Comparison of ENCODE assay signal across 22 mouse cellular contexts in genomic region chr13:102888211-102888610, GRCm38 (mm10).
A peak's percentile ranks its signal among the peaks of the same experiment; 100 is the strongest.
DNase-seq lines count a peak whose midpoint lies in the region; ATAC-seq and TF ChIP-seq lines count a peak whose summit lies in the region.
"Had no signal": no experiment of that assay in that cellular context is flagged by ENCODE, and none has a peak within 500 bp of the region (broad histone marks: within the 10 kb centered on the region; RNA-seq: fewer than 3 reads in every experiment).

No protein-coding gene starts in this region.

- intact Hi-C loops in heart, postnatal 14 days (cut with DNase I) = no loop called here

- no peak overlapping the region for H3K27ac ChIP-seq in heart, embryonic 10.5 days
- H3K27ac ChIP-seq in lung, postnatal 0 days (ENCODE audit: low read length) = no peak overlapping the region
- no peak overlapping the region for H3K27ac ChIP-seq in midbrain, embryonic 16.5 days (ENCODE audit: low read length)
- peak overlapping the region; percentile 82 for H3K27ac ChIP-seq in stomach, postnatal 0 days (replicated peaks)
- H3K27ac ChIP-seq: forebrain, embryonic 12.5 days; heart, embryonic 13.5 days; hindbrain, embryonic 12.5 days; limb, embryonic 13.5 days; liver, embryonic 14.5 days; neural tube, embryonic 12.5 days had no signal

- WGBS in heart, embryonic 10.5 days = 77% methylated on average over 8 of the region's 8 CpGs
- WGBS in lung, postnatal 0 days = 79% methylated on average over 8 of the region's 8 CpGs
- 54% methylated on average over 8 of the region's 8 CpGs for WGBS in midbrain, embryonic 16.5 days
- WGBS in stomach, postnatal 0 days = 67% methylated on average over 8 of the region's 8 CpGs

- H3K27me3 ChIP-seq in heart, embryonic 10.5 days (ENCODE audit: insufficient read depth, poor library complexity, severe bottlenecking) = no peaks in the 10 kb centered on the region
- no peaks in the 10 kb centered on the region for H3K27me3 ChIP-seq in lung, postnatal 0 days (replicated peaks; ENCODE audit: insufficient read depth, low read length)
- H3K27me3 ChIP-seq in midbrain, embryonic 16.5 days (ENCODE audit: control insufficient read depth, insufficient read depth, low read depth, low read length) = no peaks in the 10 kb centered on the region
- H3K27me3 ChIP-seq in stomach, postnatal 0 days (ENCODE audit: control insufficient read depth, insufficient read depth, low read length) = no peaks in the 10 kb centered on the region
- H3K27me3 ChIP-seq: forebrain, embryonic 12.5 days; heart, embryonic 13.5 days; hindbrain, embryonic 12.5 days; limb, embryonic 13.5 days; neural tube, embryonic 12.5 days had no signal

- no peak for ATAC-seq in lung, postnatal 0 days
- peak; percentile 57; the same call in 1 of the 2 replicates for ATAC-seq in midbrain, embryonic 16.5 days
- no peak for ATAC-seq in stomach, postnatal 0 days (ENCODE audit: low FRiP score, low TSS enrichment)
- no peak for ATAC-seq in inflammation-experienced regulatory T-cells, adult 6 months

- peak overlapping the region; percentile 2; the same call in 1 of the 2 replicates for H3K4me2 ChIP-seq in lung, postnatal 0 days (replicated peaks; ENCODE audit: low read depth, low read length)
- no peak overlapping the region for H3K4me2 ChIP-seq in midbrain, embryonic 16.5 days (ENCODE audit: low read length)
- 0 out of 2 replicates have a peak overlapping the region, but pooled peaks have one; percentile 14 for H3K4me2 ChIP-seq in stomach, postnatal 0 days (replicated peaks; ENCODE audit: low read depth)
- H3K4me2 ChIP-seq: forebrain, embryonic 12.5 days; heart, embryonic 13.5 days; hindbrain, embryonic 12.5 days; limb, embryonic 13.5 days; neural tube, embryonic 12.5 days had no signal

- H3K4me3 ChIP-seq in heart, embryonic 10.5 days = no peak overlapping the region
- no peak overlapping the region for H3K4me3 ChIP-seq in lung, postnatal 0 days (ENCODE audit: low read depth, low read length)
- H3K4me3 ChIP-seq in midbrain, embryonic 16.5 days (ENCODE audit: low read depth, low read length) = no peak overlapping the region
- H3K4me3 ChIP-seq in stomach, postnatal 0 days (ENCODE audit: low read depth, low read length) = no peak overlapping the region
- H3K4me3 ChIP-seq: forebrain, embryonic 12.5 days; heart, embryonic 13.5 days; hindbrain, embryonic 12.5 days; limb, embryonic 13.5 days; neural tube, embryonic 12.5 days had no signal

- TF ChIP-seq CTCF in lung, postnatal 0 days (IDR thresholded peaks at IDR 0.05) = no peak
- TF ChIP-seq CTCF in stomach, postnatal 0 days (IDR thresholded peaks at IDR 0.05; ENCODE audit: low read depth) = no peak

- H3K4me1 ChIP-seq in heart, embryonic 10.5 days = peaks cover 9% of the 10 kb centered on the region; the same call in 1 of the 2 replicates
- H3K4me1 ChIP-seq in lung, postnatal 0 days (ENCODE audit: insufficient read depth, low read depth, low read length) = no peaks in the 10 kb centered on the region
- H3K4me1 ChIP-seq in midbrain, embryonic 16.5 days (ENCODE audit: control insufficient read depth, insufficient read depth, low read length) = peaks cover 2% of the 10 kb centered on the region; the same call in 1 of the 2 replicates
- 0 out of 2 replicates have a peak, but pooled peaks cover 3% of the 10 kb centered on the region for H3K4me1 ChIP-seq in stomach, postnatal 0 days (replicated peaks; ENCODE audit: control insufficient read depth, insufficient read depth)

- no peaks in the 10 kb centered on the region for H3K9me3 ChIP-seq in heart, embryonic 10.5 days
- no peaks in the 10 kb centered on the region for H3K9me3 ChIP-seq in lung, postnatal 0 days (ENCODE audit: low read length)
- no peaks in the 10 kb centered on the region for H3K9me3 ChIP-seq in midbrain, embryonic 16.5 days (replicated peaks; ENCODE audit: control insufficient read depth, low read length, poor library complexity, severe bottlenecking)
- no peaks in the 10 kb centered on the region for H3K9me3 ChIP-seq in stomach, postnatal 0 days (ENCODE audit: control insufficient read depth, low read length)
- H3K9me3 ChIP-seq: forebrain, embryonic 12.5 days; heart, embryonic 13.5 days; hindbrain, embryonic 12.5 days; limb, embryonic 13.5 days; neural tube, embryonic 12.5 days had no signal

- 0 out of 2 replicates have a peak, but pooled peaks cover 3% of the 10 kb centered on the region for H3K36me3 ChIP-seq in heart, embryonic 10.5 days
- H3K36me3 ChIP-seq in lung, postnatal 0 days (ENCODE audit: insufficient read depth, low read length) = no peaks in the 10 kb centered on the region
- no peaks in the 10 kb centered on the region for H3K36me3 ChIP-seq in midbrain, embryonic 16.5 days (ENCODE audit: control insufficient read depth, insufficient read depth, low read length)
- no peaks in the 10 kb centered on the region for H3K36me3 ChIP-seq in stomach, postnatal 0 days (ENCODE audit: control insufficient read depth, insufficient read depth, low read length)
- H3K36me3 ChIP-seq: forebrain, embryonic 12.5 days; hindbrain, embryonic 12.5 days; limb, embryonic 13.5 days; neural tube, embryonic 12.5 days had no signal

- no peak for TF ChIP-seq EP300 in lung, postnatal 0 days (IDR thresholded peaks at IDR 0.05)
- no peak for TF ChIP-seq EP300 in stomach, postnatal 0 days (optimal IDR thresholded peaks at IDR 0.05)

- DNase-seq in heart, embryonic 10.5 days (ENCODE audit: low spot score) = peak; percentile 63
- DNase-seq in heart, postnatal 14 days = no peak
- no peak for DNase-seq in lung, postnatal 0 days (ENCODE audit: low spot score)
- DNase-seq in lung, postnatal 25 days (ENCODE audit: low spot score) = no peak
- DNase-seq in stomach, postnatal 0 days (ENCODE audit: low spot score) = no peak
- DNase-seq: adrenal gland, postnatal 36 days; cerebellum, adult 11-12 months; cerebellum, postnatal 14 days; embryo, embryonic 11 days; gastrocnemius, postnatal 25 days; kidney, adult 2 months; kidney, postnatal 14 days; right cerebral cortex, adult 18-20 months; thymus, adult 18-20 months had no signal

- H3K9ac ChIP-seq in lung, postnatal 0 days (replicated peaks; ENCODE audit: low read depth) = no peak overlapping the region
- H3K9ac ChIP-seq in midbrain, embryonic 16.5 days (ENCODE audit: low read depth, low read length) = no peak overlapping the region
- H3K9ac ChIP-seq in stomach, postnatal 0 days (ENCODE audit: low read length) = no peak overlapping the region
- H3K9ac ChIP-seq: forebrain, embryonic 12.5 days; heart, embryonic 13.5 days; hindbrain, embryonic 12.5 days; limb, embryonic 13.5 days; liver, embryonic 14.5 days; neural tube, embryonic 12.5 days had no signal
